Mouse (Mus musculus) neural tube, embryonic 10.5 days (tissue): ENCODE measurements around the gene Olfr1019.

ENCODE experiments used
- DNase-seq: peaks from one replicate; pipeline ENCODE4 v3.0.0-alpha.2; 2017; ENCODE audit warnings: low spot score; ENCODE audit errors: extremely low spot score

The Olfr1019 gene

GRCm38 (mm10) chr2:85845383-85845782 lies at the start of gene Olfr1019:
TSS of gene Olfr1019 (minus strand) at chr2:85845483.
- DNase-seq: no peak

DNA sequence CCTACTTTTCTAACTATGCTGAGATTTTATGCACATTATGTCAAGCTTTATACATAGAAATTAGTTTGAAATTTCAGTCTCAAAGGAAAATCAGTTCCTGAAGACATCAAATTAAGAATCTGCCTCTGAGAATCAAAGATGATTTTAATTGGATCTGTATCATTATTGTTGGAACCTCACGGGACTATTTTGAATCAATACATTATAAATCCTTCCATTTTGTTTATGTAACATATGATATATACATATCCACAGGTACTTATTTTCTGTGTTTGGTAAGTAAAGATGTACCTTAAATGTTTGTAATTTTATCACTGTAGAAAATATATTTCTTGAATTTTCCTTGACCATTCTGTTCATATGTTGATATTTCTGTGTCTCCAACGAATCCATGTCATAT lies 40.1 kb upstream of the Olfr1019 start, which contains the start of gene Olfr1023:
Gene Olfr1023 (plus strand): TSS at position 301 of the 400 bp plus-strand sequence.
- DNase-seq: no peak

DNA sequence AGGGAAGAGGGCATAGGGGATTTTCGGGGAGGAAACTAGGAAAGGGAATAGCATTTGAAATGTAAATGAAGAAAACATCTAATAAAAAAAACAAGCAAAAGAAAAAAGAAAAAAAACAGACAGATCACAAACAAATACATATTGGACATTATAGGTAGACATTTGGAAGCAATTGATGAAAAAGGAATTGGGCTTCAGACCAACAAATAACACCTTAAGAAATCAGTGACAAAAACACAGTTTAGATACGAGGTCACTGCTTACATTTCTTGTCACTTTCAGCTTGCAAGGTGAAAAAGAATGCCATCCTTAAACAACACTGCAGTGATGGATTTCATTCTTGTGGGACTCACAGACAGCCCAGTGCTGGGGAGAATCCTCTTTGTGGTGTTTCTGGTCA lies 23.0 kb upstream of the Olfr1019 start, which contains the start of gene Olfr1022:
Gene Olfr1022 (plus strand): TSS at position 301 of the 400 bp plus-strand sequence.
- DNase-seq: no peak

DNA sequence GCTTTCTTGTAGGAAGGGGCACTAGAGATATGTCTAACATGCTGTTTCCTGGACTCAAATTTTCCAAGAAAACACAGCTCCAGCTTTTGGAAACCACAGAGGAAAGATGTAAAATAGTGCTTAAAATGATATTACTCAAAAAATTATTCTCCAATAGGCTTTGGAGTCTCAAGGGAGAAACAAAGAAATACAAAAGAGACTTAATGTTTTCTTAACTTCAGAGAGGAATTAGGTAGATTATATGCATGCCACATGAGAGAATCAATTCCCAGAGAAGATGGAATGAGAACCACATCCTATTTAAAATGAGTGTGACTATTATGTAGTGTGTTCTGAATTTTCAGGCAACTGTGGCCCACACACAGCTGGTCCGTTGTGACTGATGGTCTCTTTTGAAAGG lies 1.4 kb upstream of the Olfr1019 start, which contains the start of gene Olfr1020:
Gene Olfr1020 (plus strand): TSS at position 301 of the 400 bp plus-strand sequence.
- no peak for DNase-seq

DNA sequence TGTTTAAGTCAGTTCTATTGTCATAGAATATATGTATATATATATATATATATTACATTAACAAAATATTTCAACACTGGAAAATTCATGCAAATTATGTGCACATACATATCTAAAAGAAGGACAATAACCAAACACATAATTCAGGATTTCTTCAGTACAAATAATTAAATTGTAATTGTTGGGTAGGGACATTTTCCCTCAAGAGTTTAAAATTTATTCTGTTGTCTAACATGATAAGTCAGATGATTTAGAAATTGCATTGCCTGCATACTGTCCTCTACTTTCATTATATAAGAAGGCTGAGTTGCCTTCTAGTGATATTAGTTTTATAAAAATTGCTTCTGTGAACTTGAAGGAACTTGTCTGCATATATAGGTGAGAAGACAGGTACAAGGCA lies 27.1 kb downstream of the Olfr1019 start, which contains the start of gene Olfr1018:
Gene Olfr1018 (plus strand): TSS at position 301 of the 400 bp plus-strand sequence.
- DNase-seq: no peak

DNA sequence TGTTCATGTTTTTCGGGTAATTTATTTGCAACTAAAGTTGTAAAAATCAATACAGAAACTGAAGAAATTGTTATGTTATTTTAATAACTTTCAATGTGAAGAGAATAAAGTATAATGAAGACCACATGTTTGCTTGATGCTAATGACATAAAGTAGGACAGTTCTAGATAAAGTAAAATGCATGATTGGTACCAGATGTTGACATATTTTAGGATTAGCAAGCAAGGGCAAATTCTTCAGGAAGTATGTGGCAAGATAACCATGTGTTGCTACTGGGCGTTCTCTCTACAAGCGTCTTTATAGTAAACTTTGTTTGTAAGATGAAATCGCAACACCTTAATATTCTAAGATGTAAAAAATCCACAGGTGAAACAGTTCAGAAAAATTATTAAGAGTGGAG lies 40.8 kb downstream of the Olfr1019 start:
- no peak for DNase-seq

GRCm38 (mm10) chr2:85802444-85802843 lies 42.8 kb downstream of the Olfr1019 start, which contains the start of gene Olfr1016:
TSS of gene Olfr1016 (minus strand) at chr2:85802544.
- no peak for DNase-seq

DNA sequence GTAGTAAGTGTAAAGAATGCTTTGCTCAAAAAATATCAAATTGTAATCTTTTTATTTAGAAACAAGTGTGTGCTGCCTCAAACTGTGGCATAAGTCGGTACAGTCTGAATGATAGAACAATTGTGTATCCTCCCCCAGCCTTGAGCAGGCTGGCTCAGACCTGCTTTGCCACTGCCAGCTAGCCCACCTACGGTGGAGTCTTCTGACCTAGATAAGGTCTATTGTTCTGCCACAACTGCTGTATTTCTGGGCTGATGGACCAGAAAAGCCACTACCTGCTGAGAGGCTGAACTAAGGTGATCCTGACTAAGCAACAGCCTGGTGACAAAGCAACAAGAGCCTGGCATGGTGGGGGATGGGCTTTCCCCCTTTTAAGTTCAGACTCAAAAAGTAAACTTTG lies 53.0 kb downstream of the Olfr1019 start:
- DNase-seq: no peak
